Mouse (Mus musculus): Measurements from ENCODE around the gene Dnajc21.

DNA sequence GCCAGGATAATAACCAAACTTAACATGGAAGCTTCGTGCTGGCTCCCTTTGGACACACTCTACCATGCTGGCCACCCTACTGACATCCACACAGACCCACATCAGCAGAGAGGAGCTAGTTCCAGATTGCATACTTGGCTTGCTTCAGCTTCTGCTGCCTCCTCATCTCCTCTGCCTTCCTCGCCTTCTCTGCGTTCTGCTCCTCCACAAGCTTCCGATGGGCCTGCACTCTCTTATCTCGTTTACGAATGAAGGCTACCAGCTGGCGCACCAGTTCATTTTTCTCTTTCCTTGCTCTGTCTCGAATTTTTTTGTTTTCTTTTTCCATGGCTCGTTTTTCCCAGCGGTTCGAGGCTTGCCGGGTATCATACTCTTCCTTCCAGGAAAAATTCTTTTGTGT lies 9.3 kb downstream of the Dnajc21 start:
- TF ChIP-seq POLR2A (IDR thresholded peaks at IDR 0.05; ENCODE audit: borderline replicate concordance, extremely low read depth, low read depth, low read length) = no peak
- no peak for TF ChIP-seq CTCF (IDR thresholded peaks at IDR 0.05; ENCODE audit: insufficient read depth, low read length)
